Mouse (Mus musculus): ENCODE data around the gene Gm28729.
A peak's percentile ranks its signal among the peaks of the same experiment; 100 is the strongest.

Gene Gm28729

GRCm38 (mm10) chr9:96460117-96460865, 64.8 kb downstream of the Gm28729 start:
- DNase-seq = no peak

DNA sequence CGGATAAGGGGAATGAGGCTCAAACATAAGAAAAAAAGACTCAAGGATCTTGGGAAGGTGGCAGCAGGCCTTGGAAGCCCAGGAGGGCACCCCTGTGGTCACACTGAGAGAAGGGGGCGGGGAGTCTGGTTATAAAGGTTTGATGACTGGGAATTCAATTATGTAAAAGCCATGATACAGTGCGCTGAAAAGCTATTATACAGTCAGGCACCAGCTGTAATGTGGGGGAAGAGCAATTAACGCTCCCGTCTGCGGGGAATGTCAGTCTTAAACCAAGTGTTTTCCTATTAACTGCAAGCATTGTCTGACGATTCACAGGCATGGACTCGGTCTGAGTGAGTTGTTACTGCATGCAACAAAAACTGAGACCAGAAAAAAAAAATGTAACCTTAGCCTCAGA, 69.4 kb downstream of the Gm28729 start:
- DNase-seq = no peak

GRCm38 (mm10) chr9:96452956-96453355, 72.1 kb downstream of the Gm28729 start:
- no peak for DNase-seq

- DNase-seq = no peak
These were observed 74.0 kb downstream of the Gm28729 start for GRCm38 (mm10) chr9:96450900-96451720.

DNA sequence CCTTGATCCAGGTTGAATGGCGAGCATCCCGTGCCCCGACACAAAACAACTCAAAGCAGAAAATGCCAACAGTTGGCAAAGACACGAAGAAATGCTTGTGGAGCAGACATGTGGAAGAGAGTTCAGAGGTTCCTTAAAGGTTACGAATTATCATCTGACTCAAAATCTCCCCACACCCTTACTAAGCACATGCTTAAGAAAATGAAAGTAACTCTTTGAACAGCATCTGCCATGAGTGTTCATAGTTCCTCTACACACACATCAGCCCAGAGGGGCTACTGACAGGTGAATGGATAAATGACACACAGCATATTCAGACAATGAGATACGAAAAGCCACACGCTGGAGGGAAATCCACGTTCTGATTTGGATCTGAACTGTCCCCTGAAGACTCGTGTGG, 75.5 kb downstream of the Gm28729 start:
- no peak for DNase-seq

- DNase-seq = no peak
These were observed 79.7 kb downstream of the Gm28729 start for GRCm38 (mm10) chr9:96445351-96445750.

DNA sequence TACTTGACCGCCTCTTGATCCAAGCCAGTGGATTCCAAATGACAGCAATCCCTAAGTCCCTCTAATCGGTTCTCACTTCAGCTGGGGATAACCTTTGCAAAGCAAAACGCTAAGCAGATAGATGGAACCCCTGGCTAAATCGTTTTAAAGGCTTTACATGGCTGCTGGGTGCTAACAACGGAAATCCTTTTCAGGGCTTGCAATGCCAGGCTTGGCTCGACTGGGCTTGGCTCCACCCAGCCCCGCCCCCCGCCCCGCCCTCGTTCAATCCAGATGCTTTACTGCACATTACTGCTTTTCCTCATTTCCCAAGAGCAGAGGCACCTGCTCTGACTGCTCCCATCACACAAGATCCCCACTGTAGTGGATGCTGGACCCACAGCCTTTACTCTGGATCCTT, 83.0 kb downstream of the Gm28729 start:
- no peak for DNase-seq

- DNase-seq = peak; percentile 16
These were observed 86.7 kb downstream of the Gm28729 start for GRCm38 (mm10) chr9:96438334-96438871.

DNA sequence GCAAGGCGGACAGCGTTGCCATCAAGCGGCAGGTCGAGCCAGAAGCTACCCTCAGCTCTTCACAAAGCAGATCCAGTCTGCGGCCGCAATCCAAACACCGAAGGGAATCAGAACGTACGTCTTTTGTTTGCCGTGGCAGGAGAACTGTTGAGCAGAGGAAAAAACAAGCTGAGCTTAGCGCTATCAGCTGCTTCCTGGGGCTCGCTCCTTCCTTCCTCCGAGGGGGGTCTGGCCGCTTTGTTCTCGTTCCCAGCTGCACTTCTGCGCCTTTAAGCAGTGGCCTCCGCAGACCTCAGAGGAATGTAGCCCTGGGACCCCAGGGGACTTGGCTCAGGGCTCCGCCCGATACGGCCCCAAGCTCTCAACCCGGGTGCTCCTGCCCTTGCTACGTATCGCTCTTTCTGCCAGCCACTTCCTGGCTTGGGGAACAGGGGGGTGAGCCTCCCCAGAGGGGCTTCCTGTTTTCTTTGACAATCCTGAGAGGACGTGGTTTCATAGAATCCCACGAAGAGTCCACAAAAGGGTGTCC, 87.2 kb downstream of the Gm28729 start:
- peak; percentile 23 for DNase-seq

DNA sequence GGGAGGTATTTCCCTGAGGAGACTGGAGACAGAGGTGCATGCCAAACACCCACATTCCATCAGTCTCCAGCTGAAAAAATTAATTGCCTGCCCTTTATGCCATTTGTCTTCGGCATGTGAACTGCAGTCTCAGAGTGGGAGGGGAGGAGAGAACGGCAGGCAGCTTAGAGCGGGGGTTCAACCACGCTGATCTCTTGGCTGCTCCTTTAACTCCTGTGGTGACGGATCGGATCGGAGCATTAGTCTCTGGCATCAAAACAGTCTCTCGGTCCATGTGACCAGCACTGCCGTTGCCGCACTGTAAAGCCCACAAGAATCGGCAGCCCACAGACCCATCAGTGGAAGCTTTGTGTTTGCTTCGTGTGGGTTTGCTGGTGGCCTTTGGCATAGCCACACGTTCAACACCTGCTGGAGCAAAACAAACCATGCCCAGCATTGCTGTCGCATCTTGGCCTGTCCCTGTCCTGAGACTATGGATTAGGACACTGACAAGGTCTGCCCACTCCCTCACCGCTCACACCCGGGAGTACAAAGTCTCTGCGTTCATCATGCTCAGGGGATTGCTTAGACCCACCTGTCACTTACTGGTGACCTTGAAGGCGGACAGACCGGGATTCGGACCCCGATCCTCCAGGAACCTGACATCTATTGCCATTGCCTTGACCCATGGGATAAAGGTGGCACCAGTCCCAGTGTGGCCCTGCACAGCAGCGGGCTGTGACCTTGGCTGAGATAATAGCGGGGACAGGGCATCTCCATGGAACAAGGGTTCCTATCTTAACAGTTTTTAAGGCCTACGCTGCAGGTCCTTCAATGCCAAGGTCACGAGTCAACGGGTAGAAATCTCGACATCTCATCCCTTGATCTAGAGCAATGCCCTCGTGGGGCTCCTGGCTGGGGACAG, 87.9 kb downstream of the Gm28729 start:
- no peak for DNase-seq
